13 mouse cellular contexts compared by ENCODE assay signal in the genomic region with DNA sequence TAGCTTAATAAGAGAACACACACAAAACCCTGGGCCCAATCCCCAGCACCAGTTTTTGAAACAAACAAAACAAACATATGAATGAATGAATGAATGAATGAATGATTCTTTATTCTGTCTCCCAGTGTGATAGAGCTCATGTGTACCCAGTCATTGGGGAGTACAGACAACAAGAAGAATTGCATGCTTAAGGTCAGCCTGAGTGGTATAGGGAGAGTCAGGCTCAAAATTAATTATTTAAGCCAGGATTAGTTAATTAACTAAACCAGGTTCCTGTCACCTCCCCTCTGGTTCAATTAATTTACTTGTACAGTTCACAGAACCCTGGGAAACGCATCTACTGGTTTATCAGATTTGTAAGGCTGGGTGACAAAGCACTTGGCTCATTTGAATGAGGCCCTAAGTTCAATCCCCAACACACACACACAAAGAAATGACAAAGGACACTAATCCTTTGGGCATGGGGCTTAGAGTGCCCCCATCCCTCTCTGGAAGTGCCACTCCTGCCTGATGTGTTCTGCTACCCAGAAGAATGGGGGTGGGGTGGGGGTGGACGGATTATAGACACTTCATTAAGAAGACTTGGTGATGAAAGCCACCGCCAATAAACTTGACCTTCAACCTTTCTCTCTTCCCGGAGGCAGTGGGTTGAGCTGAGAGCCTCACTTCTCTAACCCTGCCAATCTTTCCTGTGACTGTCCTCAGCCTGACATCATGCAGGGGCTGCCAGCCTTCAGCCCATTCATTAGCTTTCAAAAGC. TPM values are rescaled to one million over a fixed set of nuclear protein-coding genes. Genes with fewer than 3 reads are reported as not detected.
DNase-seq lines count a peak whose midpoint lies in the region; ATAC-seq and TF ChIP-seq lines count a peak whose summit lies in the region.
"Had no signal": no experiment of that assay in that cellular context is flagged by ENCODE, and none has a peak within 500 bp of the region (broad histone marks: within the 10 kb centered on the region; RNA-seq: fewer than 3 reads in every experiment).

No protein-coding gene starts in this region.

- H3K9ac ChIP-seq in midbrain, embryonic 11.5 days (ENCODE audit: low read length), result no peak overlapping the region
- H3K9ac ChIP-seq: liver, embryonic 15.5 days had no signal

- H3K9me3 ChIP-seq in embryonic facial prominence, embryonic 10.5 days, result no peaks in the 10 kb centered on the region
- H3K9me3 ChIP-seq in midbrain, embryonic 11.5 days (ENCODE audit: control insufficient read depth, low read length), result no peaks in the 10 kb centered on the region
- H3K9me3 ChIP-seq: heart, embryonic 10.5 days; limb, embryonic 10.5 days; liver, embryonic 15.5 days had no signal

- peaks cover 39% of the 10 kb centered on the region for H3K27me3 ChIP-seq in embryonic facial prominence, embryonic 10.5 days (replicated peaks; ENCODE audit: low read depth, poor library complexity, severe bottlenecking)
- peaks cover 24% of the 10 kb centered on the region; the same call in 1 of the 2 replicates for H3K27me3 ChIP-seq in midbrain, embryonic 11.5 days (ENCODE audit: control insufficient read depth, insufficient read depth, low read length)
- H3K27me3 ChIP-seq: liver, embryonic 15.5 days had no signal

- peak; percentile 93 for ATAC-seq in midbrain, embryonic 11.5 days (ENCODE audit: low FRiP score)

- no peaks in the 10 kb centered on the region for H3K36me3 ChIP-seq in embryonic facial prominence, embryonic 10.5 days (replicated peaks)
- H3K36me3 ChIP-seq in midbrain, embryonic 11.5 days (ENCODE audit: control insufficient read depth, insufficient read depth, low read length), result no peaks in the 10 kb centered on the region
- H3K36me3 ChIP-seq: heart, embryonic 10.5 days; limb, embryonic 10.5 days; liver, embryonic 15.5 days had no signal

- WGBS in embryonic facial prominence, embryonic 10.5 days, result 29% methylated on average over 4 of the region's 4 CpGs
- WGBS in midbrain, embryonic 11.5 days, result 6% methylated on average over 4 of the region's 4 CpGs

- no peak for TF ChIP-seq CTCF in left cerebral cortex, adult 2 months (IDR thresholded peaks at IDR 0.05)

- DNase-seq in left cerebral cortex, adult 2 months (ENCODE audit: extremely low spot score in 1 of 2, low spot score in 2 of 2), result no peak
- DNase-seq in left cerebral cortex, adult 18-20 months (ENCODE audit: low spot score in 2 of 2), result no peak
- DNase-seq in Muller cell, postnatal 12 days (ENCODE audit: inconsistent ontology term), result peak; percentile 21
- peak; percentile 26 for DNase-seq in embryonic facial prominence, embryonic 10.5 days (ENCODE audit: low spot score)
- peak; percentile 96 for DNase-seq in midbrain, embryonic 11.5 days (ENCODE audit: low spot score, missing footprints)
- DNase-seq in urinary bladder, postnatal 25 days (ENCODE audit: low spot score), result no peak
- no peak for DNase-seq in spleen, adult 12 weeks (ENCODE audit: low spot score)
- DNase-seq in layer of hippocampus, adult 8-10 months (ENCODE audit: low spot score in 2 of 2), result no peak
- DNase-seq: adrenal gland, adult 2 months; cerebellum, postnatal 36 days had no signal

- H3K4me3 ChIP-seq in left cerebral cortex, adult 2 months, result no peak overlapping the region
- H3K4me3 ChIP-seq in embryonic facial prominence, embryonic 10.5 days, result no peak overlapping the region
- no peak overlapping the region for H3K4me3 ChIP-seq in midbrain, embryonic 11.5 days (ENCODE audit: low read depth, low read length)
- H3K4me3 ChIP-seq: heart, embryonic 10.5 days; limb, embryonic 10.5 days; liver, embryonic 15.5 days had no signal

- intact Hi-C loops in left cerebral cortex, adult 2 months (cut with DNase I), result no loop called here

- H3K4me2 ChIP-seq in midbrain, embryonic 11.5 days, result peak overlapping the region; percentile 9; the same call in 1 of the 2 replicates
- H3K4me2 ChIP-seq: liver, embryonic 15.5 days had no signal

- peaks cover 36% of the 10 kb centered on the region for H3K4me1 ChIP-seq in embryonic facial prominence, embryonic 10.5 days
- peaks cover 24% of the 10 kb centered on the region for H3K4me1 ChIP-seq in midbrain, embryonic 11.5 days (ENCODE audit: control insufficient read depth, insufficient read depth, low read length)

- peak overlapping the region; percentile 87 for H3K27ac ChIP-seq in left cerebral cortex, adult 2 months
- H3K27ac ChIP-seq in embryonic facial prominence, embryonic 10.5 days (replicated peaks), result no peak overlapping the region
- H3K27ac ChIP-seq in midbrain, embryonic 11.5 days (ENCODE audit: low read depth, low read length), result no peak overlapping the region
- H3K27ac ChIP-seq: heart, embryonic 10.5 days; limb, embryonic 10.5 days; liver, embryonic 15.5 days had no signal

RNA-seq across cellular contexts. Expression of gene Gfod1, which starts 34.3 kb away (rescaled TPM):
- 100 to 1,000 TPM; 118 to 134 TPM for total RNA-seq in left cerebral cortex, adult 2 months (2021)
- 100 to 1,000 TPM; 116 to 128 TPM for total RNA-seq in left cerebral cortex, adult 18-20 months (2021)
- 0.10 and 0.40 TPM in 2 replicates for polyA plus RNA-seq in embryonic facial prominence, embryonic 10.5 days (2016; fragmentation: Nextera tagmentation; extraction: Ambion mirVana)
- polyA plus RNA-seq in midbrain, embryonic 11.5 days (2014; fragmentation: Nextera tagmentation; extraction: Ambion mirVana), result 0.53 and 0.77 TPM in 2 replicates
- 100 to 1,000 TPM in 2 of 4 experiments, 10 to 100 TPM in 2; 77.4 to 104 (median 91.8) TPM for total RNA-seq in layer of hippocampus, adult 8-10 months (2022)

Comparison
In these comparisons a context has a peak if more than half of its experiments do, and no peak if none do; other contexts are left out.
1. DNase-seq: peak in Muller cell, postnatal 12 days (single experiment), embryonic facial prominence, embryonic 10.5 days (single experiment) and midbrain, embryonic 11.5 days (single experiment); none in left cerebral cortex, adult 2 months (0 of 2), left cerebral cortex, adult 18-20 months (0 of 2), urinary bladder, postnatal 25 days (single experiment), spleen, adult 12 weeks (single experiment) and layer of hippocampus, adult 8-10 months (0 of 2).